Mouse (Mus musculus): ENCODE data around the gene Orc3.

DNA sequence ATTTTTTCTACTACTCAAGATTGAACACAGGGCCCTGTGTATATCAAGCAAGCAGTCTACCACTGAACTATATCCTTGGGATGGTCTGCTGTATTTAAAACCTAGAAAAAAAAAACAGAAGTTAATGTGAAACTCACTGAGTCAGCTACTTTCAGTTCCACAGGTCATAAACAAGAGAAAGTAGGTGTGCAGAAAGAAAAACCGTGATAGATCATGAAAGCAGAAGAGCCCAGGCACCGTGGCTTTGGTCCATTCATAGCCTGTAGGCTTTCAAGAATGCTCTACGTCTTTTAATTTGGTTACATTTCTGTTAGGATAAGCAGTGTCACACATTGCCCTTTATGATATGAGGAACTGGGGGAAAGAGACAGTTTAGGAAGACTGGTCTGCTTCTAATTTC lies 88.0 kb downstream of the Orc3 start:
- TF ChIP-seq CTCF (IDR thresholded peaks at IDR 0.05; ENCODE audit: borderline replicate concordance, insufficient read depth, low read length): no peak
- no peak for TF ChIP-seq POLR2A (IDR thresholded peaks at IDR 0.05; ENCODE audit: low read depth, low read length)

Measured in embryonic fibroblast, embryonic 13.5 days (primary cell).